Mouse (Mus musculus): Measurements from ENCODE around the gene Prss45. TPM values are rescaled to one million over a fixed set of nuclear protein-coding genes. Genes with fewer than 3 reads are reported as not detected.

The Prss45 gene
- total RNA-seq, 4 experiments from 2014 or later, result 0.30 to 0.91 (median 0.91) TPM; not detected in 1

Other genes starting within 250 kb of the Prss45 start
- 1 to 10 TPM; 1.4 to 2.9 (median 2.6) TPM for gene Nradd, start 210.1 kb upstream of the Prss45 start, total RNA-seq (2022)
- gene Nbeal2, start 180.4 kb upstream of the Prss45 start, total RNA-seq (2022), result 10 to 100 TPM; 11.9 to 14.6 (median 12.6) TPM
- 10 to 100 TPM; 69.7 to 73.5 (median 72.6) TPM for gene Ccdc12, start 178.1 kb upstream of the Prss45 start, total RNA-seq (2022)
- 1 to 10 TPM in 3 of 4 experiments, not detected in 1; 2.4 to 3.2 (median 2.6) TPM for gene Myl3, start 92.7 kb upstream of the Prss45 start, total RNA-seq (2022)
- gene Pth1r, start 87.4 kb upstream of the Prss45 start, total RNA-seq (2022), result 1 to 10 TPM; 8.4 to 8.7 (median 8.6) TPM
- gene Prss42, start 36.4 kb upstream of the Prss45 start, total RNA-seq (2022), result not detected
- gene Prss44, start 20.6 kb upstream of the Prss45 start, total RNA-seq (2022), result not detected
- gene Prss43, start 7.9 kb upstream of the Prss45 start, total RNA-seq (2022), result under 1 TPM; 0.14 to 0.35 (median 0.25) TPM
- not detected for gene Prss46, start 9.9 kb downstream of the Prss45 start, total RNA-seq (2022)
- gene Prss50, start 23.4 kb downstream of the Prss45 start, total RNA-seq (2022), result 1 to 10 TPM in 3 of 4 experiments, under 1 TPM in 1; 0.95 to 2.3 (median 1.9) TPM
- gene Als2cl, start 45.3 kb downstream of the Prss45 start, total RNA-seq (2022), result 10 to 100 TPM in 2 of 4 experiments, 1 to 10 TPM in 2; 8.4 to 13.0 (median 10.4) TPM
- 1 to 10 TPM; 3.1 to 6.1 (median 4.1) TPM for gene Tmie, start 45.5 kb downstream of the Prss45 start, total RNA-seq (2022)
- not detected for gene Fam240a, start 82.3 kb downstream of the Prss45 start, total RNA-seq (2022)
- under 1 TPM in 2 of 4 experiments, not detected in 2; 0.77 to 0.84 TPM for gene Tdgf1, start 111.6 kb downstream of the Prss45 start, total RNA-seq (2022)
- gene Lrrc2, start 117.0 kb downstream of the Prss45 start, total RNA-seq (2022), result 1 to 10 TPM in 3 of 4 experiments, under 1 TPM in 1; 0.70 to 2.1 (median 1.5) TPM
- under 1 TPM in 3 of 4 experiments, not detected in 1; 0.26 to 0.48 (median 0.39) TPM for gene Rtp3, start 156.0 kb downstream of the Prss45 start, total RNA-seq (2022)
- gene Ltf, start 184.7 kb downstream of the Prss45 start, total RNA-seq (2022), result not detected
- 1 to 10 TPM in 1 of 4 experiments, under 1 TPM in 3; 0.51 to 1.5 (median 0.84) TPM for gene Ccrl2, start 222.9 kb downstream of the Prss45 start, total RNA-seq (2022)